17 mouse cellular contexts compared by ENCODE assay signal in the genomic region with DNA sequence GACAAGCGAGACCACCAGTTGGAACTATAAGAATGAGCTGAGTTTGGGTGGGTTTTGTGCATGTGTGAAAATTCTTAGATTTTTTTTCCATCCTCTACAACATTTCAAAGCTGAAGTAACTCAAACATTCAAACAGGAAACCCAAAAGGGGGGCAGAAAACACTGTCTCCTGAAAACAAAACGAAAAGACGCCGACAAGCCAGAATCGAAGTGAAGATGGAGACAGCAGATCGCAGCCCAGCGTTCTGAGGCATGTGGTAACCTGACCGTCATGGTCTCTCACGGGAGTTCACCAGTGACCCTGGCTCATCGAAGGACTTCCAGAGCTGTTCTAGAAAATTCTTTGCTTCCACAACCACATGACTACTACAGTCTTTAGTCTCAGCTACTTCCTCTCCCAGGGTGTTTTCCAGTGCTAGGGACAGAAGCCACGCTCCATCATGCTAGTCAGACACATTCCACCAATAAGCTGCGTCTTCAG. TPM values are rescaled to one million over a fixed set of nuclear protein-coding genes. Genes with fewer than 3 reads are reported as not detected.
DNase-seq lines count a peak whose midpoint lies in the region; TF ChIP-seq lines count a peak whose summit lies in the region.
"Had no signal": no experiment of that assay in that cellular context is flagged by ENCODE, and none has a peak within 500 bp of the region (broad histone marks: within the 10 kb centered on the region; RNA-seq: fewer than 3 reads in every experiment).

No protein-coding gene starts in this region.

- no peak for DNase-seq in left cerebral cortex, adult 2 months (ENCODE audit: extremely low spot score in 1 of 2, low spot score in 2 of 2)
- no peak for DNase-seq in left cerebral cortex, postnatal 25 days (ENCODE audit: low spot score in 2 of 2)
- DNase-seq in T-cell, adult 2 months (ENCODE audit: low spot score), result peak; percentile 60
- DNase-seq in naive thymus-derived CD4-positive, alpha-beta T cell, adult 2 months (ENCODE audit: low read depth), result peak; percentile 81
- peak; percentile 54 to 63 for DNase-seq in thymus, postnatal 36 days
- no peak for DNase-seq in urinary bladder, adult 18-20 months (ENCODE audit: low spot score in 2 of 2)
- DNase-seq in urinary bladder, postnatal 10 days (ENCODE audit: low spot score), result no peak
- DNase-seq: cerebellum, adult 11 months; cerebellum, postnatal 25 days; forebrain, postnatal 0 days; gastrocnemius, postnatal 10 days; heart, postnatal 36 days; kidney, postnatal 14 days; left cerebral cortex, postnatal 4 days; liver, embryonic 13.5 days; lung, postnatal 10 days had no signal

- intact Hi-C loops in left cerebral cortex, adult 2 months (cut with DNase I), result no loop called here
- intact Hi-C loops in left cerebral cortex, postnatal 25 days (cut with DNase I), result loop anchor here (10.0 kb wide), 1 partner anchor 185 kb away; no protein-coding TSS in a partner anchor

- peak overlapping the region; percentile 70 for H3K27ac ChIP-seq in left cerebral cortex, adult 2 months
- H3K27ac ChIP-seq: heart, embryonic 10.5 days; liver, embryonic 13.5 days had no signal

- TF ChIP-seq CTCF in left cerebral cortex, adult 2 months (IDR thresholded peaks at IDR 0.05), result no peak

- no peak overlapping the region for H3K4me3 ChIP-seq in left cerebral cortex, adult 2 months
- H3K4me3 ChIP-seq: heart, embryonic 10.5 days; liver, embryonic 13.5 days had no signal

RNA-seq across cellular contexts. Expression of a gene that starts 11.4 kb away (rescaled TPM):
- 10 to 100 TPM; 21.1 to 30.0 TPM for total RNA-seq in left cerebral cortex, adult 2 months (2021)
- 10 to 100 TPM; 32.3 to 38.7 TPM for total RNA-seq in left cerebral cortex, postnatal 25 days (2021)

RNA-seq across cellular contexts. Expression of a gene that starts 39.5 kb away (rescaled TPM):
- total RNA-seq in left cerebral cortex, adult 2 months (2021), result 10 to 100 TPM; 18.8 to 21.4 TPM
- total RNA-seq in left cerebral cortex, postnatal 25 days (2021), result 10 to 100 TPM; 21.2 to 23.3 TPM

Comparison
In these comparisons a context has a peak if more than half of its experiments do, and no peak if none do; other contexts are left out.
1. DNase-seq: peak in T-cell, adult 2 months (single experiment), naive thymus-derived CD4-positive, alpha-beta T cell, adult 2 months (single experiment) and thymus, postnatal 36 days (2 of 2); none in left cerebral cortex, adult 2 months (0 of 2), left cerebral cortex, postnatal 25 days (0 of 2), urinary bladder, adult 18-20 months (0 of 2) and urinary bladder, postnatal 10 days (single experiment).